Mouse (Mus musculus) urinary bladder, postnatal 36 days (tissue): ENCODE results near the gene Cdc45.
A peak's percentile ranks its signal among the peaks of the same experiment; 100 is the strongest.

Experiments
- DNase-seq, 2 experiments: peaks; one replicate each; pipeline ENCODE4 v3.0.0; 2022; ENCODE audit warnings: low spot score in 2 of 2, mixed read lengths in 1 of 2

The Cdc45 gene

DNA sequence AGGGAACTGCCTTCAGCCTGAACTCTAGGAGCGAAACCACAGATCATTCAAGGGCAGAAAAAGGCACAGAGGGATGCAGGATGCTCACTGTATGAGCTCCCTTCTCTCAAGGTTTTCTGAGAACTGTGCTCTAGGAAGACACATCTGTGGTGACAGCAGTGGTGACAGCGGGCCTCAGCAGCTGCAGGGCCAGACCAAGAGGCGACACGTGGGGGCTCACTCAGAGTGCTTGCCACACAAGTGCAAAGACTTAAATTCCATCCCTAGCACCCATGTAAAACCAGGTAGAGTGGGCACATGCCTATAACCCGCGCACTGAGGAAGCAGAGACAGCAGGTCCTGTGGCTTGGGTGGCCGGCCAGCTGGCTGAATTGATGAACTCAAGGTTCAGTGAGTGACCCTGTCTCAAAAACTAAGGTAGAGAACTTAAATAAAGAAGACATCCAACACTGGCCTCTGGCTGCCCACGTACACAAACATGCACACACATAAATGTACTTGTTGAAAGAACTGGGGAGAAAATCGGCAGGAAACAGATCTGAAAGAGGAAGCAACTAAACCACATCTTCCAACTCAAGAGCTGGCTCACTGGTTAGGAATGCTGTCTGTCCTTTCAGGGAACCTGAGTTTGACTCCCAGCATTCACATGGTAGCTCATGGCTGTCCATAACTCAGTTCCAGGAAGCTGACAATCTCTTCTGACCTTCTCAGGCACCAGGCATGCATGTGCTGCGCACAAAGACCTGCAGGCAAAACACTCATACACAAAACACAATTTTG lies 23.0 kb downstream of the Cdc45 start:
- DNase-seq: no peak

DNA sequence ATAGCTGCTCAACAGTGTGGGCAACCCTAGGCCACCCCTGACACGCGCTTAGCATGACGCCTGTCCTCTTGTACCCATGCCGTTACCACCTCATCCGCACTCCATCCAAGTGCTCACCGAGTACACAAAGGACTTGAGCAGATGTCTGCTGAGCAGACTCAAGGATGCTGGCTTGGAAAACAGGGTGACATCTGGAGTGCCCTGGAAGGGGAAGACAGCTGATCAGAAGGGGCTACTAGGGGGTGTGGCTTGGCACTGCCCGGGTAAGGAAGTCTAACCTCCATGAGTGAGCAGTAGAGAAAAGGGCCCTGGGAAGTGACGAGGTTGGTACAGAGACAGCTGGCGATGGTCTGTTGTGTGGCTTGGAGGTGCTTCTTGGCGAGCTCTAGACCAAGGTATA lies 25.1 kb downstream of the Cdc45 start:
- no peak for DNase-seq

DNA sequence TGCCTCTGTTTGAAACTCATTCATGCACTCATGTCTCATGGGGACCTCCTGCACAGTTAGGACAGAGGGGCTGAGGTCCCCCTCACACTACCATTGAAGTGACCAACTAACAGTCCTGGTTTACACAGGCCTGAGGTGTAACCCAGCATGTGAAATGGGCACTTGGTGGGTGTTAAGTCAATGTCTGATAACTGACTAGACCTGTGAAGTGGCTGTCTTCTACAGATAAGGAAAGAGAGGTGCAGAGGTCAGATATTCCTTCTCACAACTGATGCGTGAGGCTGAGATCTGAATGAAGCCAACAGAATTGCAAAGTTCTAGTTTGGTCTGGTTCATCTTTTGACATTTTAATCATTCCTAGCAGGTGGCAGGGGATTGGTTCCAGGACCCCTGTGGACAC lies 26.3 kb downstream of the Cdc45 start:
- DNase-seq: no peak

DNA sequence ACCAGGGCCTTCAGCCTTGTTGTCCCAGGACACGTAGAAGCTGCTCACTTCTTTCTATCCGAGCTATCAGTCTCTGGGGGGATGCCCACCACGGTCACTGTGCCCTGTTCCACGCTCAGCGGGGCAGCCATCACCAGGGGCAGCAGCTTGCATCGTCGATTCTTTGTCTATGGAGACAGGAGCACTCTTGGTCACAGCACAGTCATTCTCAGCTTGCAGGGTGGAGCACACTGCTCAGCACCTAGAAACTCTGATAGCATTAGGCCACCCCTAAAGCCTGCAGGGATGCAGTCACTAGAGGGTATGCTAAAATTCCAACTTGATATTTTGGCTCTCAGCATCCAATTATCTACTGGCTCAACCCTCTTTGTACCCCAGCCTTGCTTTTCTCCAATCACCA lies 26.8 kb downstream of the Cdc45 start:
- no peak for DNase-seq

DNA sequence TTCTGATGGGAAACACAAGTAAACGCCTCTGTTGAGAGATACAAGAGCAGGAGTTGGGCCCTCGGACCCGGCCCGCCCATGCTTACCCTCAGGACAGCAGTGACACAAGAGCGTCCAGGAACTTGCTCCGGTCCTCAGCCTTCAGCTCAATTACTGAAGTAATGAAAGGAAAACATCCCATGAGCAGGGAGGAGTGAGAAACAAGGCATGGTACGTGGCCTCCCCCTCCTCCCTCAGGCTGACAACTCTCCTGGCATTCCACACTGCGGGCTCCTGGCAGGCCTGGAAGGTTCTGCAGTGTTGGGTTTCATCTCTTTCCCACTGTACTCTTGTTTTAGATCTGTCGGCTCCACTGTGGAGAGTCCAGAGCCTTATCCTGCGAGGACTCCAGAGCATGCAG lies 30.0 kb downstream of the Cdc45 start:
- no peak for DNase-seq

DNA sequence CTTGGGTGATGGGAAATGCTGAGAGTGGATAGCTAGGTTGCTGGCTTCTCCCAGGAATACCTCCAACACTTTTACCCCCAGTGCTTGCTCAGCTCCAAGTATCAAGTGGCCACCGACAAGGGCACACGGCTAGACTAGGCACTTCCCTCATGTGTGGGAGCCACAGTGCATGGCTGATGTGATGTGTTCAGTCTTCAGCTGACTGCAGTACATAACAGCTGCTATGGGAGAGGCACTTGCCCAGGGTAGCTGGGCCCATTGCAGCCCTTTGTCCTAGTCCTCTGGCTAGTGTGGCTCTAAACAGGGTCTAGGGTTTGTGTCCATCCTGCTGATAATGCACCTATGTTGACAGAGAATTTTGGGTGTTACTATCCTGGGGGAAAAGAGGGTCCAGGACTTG lies 33.3 kb downstream of the Cdc45 start:
- no peak for DNase-seq

DNA sequence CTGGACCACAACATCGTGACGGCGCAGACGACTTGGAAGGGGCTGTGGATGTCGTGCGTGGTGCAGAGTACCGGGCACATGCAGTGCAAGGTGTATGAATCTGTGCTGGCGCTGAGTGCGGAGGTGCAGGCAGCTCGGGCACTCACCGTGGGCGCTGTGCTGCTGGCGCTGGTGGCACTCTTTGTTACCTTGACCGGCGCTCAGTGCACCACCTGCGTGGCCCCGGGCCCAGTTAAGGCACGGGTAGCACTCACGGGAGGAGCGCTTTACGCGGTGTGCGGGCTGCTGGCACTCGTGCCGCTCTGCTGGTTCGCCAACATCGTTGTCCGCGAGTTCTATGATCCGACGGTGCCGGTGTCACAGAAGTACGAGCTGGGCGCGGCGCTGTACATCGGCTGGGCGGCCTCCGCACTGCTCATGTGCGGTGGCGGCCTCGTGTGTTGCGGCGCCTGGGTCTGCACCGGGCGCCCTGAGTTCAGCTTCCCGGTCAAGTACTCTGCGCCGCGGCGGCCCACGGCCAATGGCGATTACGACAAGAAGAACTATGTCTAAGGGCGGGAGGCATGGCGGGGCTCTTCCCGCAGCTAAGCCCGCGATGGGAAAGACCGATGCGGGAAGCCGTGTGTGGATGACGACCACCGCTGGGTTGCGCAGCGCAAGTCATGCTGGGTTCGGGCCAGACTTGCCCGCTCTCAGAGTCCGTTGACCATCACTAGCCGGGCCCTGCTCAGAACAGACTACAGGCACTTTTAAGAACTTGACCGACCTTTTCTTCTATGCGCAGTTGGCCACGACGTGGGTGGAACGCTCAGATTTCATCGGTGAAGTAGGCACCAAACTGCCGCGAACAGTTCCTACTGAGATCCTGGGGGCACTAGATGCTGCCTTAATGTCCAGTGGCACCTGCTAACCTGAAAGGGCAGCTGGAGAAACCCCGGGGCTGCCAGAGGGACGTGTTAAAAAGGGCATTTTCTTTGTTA lies 34.4 kb downstream of the Cdc45 start:
- no peak for DNase-seq

DNA sequence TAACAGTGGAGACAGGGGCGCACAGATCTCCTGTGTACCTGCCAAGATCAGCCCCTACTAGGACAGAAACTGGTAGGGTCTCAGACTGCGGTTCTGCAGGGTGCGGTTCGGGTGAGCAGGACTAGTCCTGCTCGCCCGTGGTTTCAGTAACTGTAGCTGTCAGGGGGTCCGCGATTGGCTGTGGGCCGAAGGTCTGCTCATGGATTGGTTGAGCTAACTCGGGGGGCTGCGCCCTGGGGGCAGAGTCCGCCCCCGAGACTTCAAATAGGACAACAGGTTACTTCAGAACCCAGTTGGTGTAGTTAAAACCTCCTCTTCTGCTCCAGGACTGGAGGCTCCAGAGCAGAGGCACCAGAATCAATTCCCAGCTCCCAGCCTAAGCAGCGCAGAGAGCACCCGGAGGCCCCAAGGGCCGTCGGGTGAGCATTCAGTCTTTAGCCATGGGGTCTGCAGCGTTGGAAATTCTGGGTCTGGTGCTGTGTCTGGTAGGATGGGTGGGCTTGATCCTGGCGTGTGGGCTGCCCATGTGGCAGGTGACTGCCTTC lies 35.2 kb downstream of the Cdc45 start, which contains the start of gene Cldn5:
Gene Cldn5 (plus strand): TSS at position 292 of the 545 bp plus-strand sequence.
- DNase-seq: peak in 1 of 2 experiments; percentile 44

DNA sequence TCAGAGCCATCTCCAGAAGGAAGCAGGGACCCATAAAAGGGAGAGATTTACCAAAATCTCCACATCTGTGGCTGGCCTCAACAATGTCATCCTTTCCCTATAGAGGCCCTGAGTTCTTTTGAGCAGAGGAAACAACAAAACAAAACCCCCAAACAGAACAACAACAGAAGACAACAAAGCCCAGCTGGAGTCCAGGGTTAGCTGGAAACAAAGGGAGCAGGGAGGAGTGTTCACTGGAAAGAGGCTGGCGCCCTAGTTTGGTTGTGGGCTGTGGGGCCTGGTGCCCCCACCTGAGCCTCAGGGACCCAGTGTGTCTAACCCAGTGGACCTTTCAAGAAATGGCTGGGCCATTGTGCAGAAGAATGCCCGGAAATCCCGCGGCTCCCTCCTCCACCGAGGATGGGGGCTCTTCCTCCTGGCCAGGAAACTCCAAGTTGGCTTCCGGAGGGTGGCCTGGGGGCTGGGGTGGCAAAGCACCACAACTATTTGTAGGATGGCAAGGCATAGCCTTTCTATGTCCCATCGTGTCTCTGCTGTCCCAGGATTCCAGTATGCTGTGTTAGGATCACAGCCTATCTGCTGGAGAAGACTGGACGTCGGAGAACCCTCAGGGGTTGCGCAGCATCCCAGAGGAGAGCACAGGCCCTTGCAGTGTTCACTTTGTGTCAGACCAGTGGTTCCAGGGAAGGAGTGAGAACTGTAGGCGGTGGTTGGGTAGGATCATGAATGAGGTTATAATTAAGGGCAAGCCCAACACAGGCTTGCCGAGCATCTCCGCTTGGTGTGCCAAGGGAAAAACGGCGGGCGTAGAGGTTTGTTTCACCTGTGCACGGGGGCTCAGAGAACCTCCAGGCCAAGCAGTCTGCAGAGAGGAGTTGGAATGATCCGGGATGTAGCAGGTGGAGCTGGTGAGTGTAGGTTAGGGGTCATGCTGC lies 35.9 kb downstream of the Cdc45 start:
- peak in 1 of 2 experiments; percentile 14 for DNase-seq

DNA sequence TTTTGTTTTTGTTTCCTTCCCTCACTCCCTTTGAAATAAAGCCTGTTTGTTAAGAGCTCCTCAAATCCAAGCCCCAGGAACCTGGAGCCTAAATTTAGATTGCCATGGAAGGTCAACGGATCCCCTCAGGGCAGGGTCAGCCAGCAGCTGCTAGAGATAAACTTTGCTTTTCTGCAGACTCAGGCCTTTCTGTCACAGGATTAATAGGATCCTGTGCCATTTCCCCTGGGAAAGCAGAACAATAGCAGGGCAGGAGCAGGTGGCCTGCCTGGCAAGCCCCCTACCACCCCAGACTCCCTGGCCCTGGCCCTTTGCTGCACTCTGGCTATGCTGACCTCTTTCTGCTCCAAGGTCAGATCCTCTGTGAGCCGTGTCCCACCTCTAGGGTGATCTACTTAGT lies 37.9 kb downstream of the Cdc45 start:
- DNase-seq: no peak

DNA sequence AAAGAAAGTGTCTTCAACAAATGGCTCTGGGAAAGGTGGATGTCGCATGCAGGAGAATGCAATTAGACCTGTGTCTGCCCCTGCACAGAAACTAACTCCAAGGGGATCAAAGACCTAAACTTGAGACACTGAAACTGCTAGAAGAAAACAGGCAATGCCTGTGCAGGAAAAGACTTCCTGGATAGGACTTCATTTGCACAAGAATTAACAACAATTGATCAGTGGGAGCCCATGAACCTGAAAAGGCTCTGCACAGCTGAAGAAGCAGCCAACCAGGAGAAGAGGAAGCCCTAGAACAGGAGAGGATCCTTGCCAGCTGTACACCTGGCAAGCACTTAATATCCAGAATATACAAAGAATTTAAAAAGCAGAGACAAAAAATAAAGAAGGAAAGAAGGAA lies 42.3 kb downstream of the Cdc45 start:
- no peak for DNase-seq

DNA sequence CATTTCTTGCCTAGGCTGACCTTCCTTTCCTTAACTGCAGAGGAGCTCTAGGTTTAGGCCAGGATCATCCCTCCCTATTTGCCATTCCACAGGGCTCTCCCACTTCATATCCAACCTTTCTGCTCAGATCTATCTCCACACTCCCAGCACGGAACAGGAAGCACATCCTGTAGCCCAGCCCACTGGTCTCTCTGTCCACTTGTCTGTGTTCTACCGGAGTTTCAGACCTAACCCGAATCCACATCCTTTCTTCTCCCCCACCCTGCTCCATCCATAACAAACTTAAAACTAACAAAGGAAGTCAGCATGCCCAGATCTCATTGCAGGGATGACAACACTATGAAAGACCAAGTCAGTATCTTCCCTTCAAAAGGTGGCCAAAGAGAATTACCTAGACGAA lies 45.4 kb downstream of the Cdc45 start:
- no peak for DNase-seq

DNA sequence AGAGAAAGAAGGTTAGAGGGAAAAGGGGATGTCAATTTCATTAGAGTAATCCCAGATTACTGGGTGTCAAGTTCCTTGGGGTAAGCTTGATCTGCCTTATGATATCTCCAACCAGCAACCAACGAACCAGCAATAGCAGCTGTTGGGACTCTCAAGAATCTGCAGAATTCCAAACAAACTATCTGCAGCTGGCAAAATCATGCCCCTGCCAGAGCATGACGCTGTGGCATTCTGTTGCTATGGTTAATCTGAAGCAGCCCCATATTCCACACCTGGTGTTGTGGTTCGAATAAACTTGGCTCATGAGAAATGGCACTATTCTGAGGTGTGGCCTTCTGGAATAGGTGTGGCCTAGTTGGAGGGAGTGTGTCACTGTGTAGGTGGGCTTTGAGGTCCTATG lies 48.8 kb downstream of the Cdc45 start:
- DNase-seq: no peak

DNA sequence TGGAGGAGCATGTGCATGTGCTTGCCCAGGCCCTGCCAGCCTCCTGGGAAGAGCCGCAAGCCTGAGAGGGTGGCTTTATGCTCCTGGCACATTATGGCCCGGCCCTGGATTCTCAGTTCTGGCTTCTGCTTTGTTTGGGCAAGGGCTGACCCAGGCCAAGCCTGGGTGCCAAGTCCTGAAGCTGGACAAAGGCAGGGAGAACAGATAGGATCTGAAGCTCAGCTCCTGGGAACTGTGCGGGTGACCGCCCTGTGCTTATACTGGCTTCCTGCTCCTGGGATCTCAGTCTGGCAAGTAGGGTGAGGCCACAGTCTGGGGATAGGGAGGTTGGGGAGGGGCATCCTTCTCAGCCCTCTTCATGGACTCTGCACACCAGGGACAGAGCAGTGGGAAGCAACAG lies 50.1 kb downstream of the Cdc45 start:
- DNase-seq: no peak

DNA sequence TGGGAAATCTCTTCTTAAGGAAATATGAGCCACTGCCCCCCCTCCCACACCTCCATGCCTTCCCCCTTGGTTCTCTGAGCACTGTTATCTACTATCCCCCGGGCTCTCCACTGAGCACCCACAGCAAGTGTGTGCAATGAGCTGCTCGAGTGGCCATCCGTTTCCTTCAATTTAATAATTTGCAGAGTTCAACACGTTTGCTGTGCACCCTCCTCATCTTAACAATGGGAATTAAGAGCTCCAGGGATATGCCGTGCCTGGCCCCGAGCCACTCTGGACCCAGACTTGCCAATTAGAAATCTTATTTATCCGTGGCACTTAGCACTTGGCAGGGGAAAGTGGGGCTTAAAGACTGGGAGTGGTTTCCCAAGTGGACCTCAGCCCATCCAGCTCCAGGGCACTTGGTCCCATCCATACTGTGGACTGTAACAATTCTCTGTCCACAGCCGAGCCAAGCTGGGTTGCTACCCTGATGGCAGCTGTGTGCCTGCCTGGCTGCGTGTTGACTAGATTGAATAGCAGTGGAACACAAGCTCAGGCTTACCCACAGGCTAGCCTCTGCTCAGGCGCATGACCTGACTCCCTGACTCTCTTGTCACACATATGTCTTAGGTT lies 59.8 kb downstream of the Cdc45 start:
- DNase-seq: no peak

DNA sequence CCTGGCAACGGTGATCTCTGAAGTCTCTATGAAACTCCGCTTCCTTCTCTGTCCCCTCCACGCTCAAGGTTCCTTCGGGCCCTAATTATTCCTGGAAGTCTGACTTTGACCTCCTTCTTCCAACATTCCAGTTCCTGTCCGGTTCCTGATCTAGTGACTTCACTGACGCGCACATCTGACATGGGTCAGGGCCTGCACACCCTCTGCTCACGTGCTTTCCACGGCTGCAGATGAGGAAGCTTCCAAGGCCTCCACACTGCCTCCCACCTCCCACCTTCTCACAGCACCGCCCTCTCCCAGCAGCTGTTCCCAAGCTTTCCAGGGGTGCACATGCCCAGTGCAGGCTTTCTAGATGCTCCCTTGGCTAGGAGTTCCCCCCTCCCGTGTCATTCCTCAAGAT lies 60.7 kb downstream of the Cdc45 start:
- no peak for DNase-seq

DNA sequence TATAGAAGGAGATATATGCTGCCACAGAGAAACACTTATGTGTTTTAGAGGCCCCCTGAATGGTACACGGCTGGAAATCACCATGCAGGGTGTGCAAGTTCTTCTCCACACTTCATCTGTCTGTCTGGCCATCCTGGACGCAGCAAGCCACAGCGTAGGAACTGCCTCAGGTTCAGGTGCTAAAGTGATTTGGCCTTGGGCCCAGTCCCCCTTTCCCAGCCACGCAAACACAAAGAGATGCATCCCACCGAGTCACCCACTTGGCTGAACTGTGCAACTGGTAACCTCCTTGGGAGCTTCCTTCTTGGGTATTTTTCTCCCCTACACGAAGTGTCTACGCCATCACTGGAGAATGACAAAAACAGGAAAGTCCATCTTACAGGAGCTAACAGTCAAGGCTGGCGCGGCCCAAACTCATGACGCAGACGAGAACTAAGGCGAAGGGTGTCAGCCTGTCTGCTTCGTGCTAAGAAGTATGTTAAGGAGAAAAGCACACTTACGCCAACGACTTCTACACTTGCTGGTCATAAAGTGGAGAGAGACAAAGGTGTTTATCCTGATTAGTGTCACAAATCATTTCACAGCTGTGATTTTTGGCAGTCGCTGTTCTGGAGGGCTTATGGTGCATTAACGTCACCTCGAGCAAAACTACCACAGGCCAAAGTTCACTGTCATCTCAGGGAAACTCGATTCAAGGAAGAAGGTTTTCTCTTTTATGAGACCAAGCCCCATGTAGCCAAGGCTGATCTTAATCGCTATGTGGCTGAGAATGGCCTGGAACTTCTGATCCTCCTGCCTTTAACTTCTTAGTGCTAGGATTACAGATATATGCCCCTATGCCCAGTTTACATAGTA lies 65.3 kb downstream of the Cdc45 start:
- DNase-seq: peak in 1 of 2 experiments; percentile 22

DNA sequence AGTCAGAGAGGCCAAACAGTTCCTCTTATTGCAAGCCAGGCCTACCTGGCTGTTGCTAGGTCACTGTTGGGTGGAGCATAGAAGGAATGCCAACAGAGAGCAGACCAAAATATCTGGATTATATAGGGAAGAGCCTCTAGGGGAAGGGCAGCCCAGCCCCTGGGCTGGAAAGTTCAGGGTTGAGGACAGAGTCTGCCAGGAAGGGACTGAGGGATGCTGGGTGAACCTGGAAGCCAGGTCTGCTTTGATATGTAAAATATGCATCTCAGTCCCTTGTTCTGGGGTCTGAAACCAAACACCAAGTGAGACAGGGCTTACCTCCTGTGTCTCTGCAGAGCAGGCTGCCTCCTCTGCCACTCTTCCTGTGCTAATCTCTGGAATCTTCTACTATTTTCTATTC lies 73.5 kb downstream of the Cdc45 start:
- DNase-seq: no peak

DNA sequence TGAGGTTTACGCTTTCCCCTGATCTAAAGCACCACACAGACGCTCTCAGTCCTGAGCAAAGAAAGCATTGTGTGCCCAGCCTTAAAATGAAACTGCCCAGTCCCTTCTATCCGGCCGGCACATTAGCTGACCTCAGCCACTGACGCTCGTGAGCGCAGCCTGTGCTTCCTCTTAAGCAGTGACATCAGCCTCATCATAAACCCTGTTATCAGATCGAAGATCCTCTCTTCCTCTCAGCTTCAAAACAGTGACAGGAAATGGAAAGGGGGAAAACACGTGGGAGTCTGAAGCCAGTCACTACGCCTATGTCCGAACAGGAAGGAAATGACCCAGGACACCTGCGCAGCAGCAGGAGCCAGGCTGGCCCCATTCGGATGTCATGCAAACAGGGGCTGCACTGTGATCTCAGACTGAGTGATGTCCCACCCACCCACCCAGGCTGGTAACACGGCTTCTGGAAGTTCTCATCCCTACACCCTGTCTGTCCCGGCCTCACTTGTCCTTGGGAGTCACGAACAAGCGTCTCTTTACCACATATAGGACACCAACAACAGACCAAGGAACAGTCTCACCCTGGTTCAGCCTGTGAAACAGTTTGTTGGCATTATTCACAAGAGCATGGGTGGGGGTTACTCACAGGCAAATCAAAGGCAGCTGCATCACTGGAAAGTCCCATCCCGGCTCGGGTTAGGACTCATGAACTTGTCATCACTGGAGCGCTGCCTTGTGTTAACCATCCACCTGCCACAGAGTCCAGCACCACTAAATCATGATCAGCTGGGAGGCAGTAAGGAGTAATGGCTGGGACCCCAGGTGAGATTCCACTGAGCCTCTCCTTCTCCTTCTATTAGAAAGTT lies 78.5 kb downstream of the Cdc45 start:
- peak in 1 of 2 experiments; percentile 9 for DNase-seq
